Mouse (Mus musculus) C2C12 (cell line): ENCODE measurements around the gene Cmpk2.

ENCODE experiments used
- CTCF ChIP-seq: IDR thresholded peaks from one replicate; pipeline ENCODE4 v1.5.1; 2011; ENCODE audit not compliant: control insufficient read depth, insufficient read depth, insufficient read length
- MYOG ChIP-seq: IDR thresholded peaks from one replicate; pipeline ENCODE4 v1.6.1; 2011; ENCODE audit not compliant: control insufficient read depth, insufficient read length; ENCODE audit errors: extremely low read depth

DNA sequence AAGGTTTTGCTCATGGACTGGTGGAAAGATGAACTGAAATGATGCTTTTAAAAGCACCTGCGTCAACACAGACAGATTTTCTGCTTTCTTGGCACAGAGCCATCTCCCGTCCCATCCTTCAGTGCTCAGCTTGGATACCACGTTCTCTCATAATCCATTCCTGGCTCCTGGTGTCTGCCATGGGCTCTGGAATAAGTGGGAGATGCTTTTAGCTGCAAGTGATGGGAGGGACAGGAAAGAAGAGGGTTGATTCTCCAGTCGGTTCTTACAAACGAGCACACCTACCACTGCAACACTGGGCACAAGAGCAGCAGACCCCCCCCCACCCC is 56.7 kb downstream of the Cmpk2 start:
- TF ChIP-seq CTCF (no peak), MYOG (no peak)
